Mouse (Mus musculus) stomach, postnatal 0 days (tissue): Measurements from ENCODE around the gene Nckipsd.

Experiments
- CTCF ChIP-seq: IDR thresholded peaks from 2 replicates; pipeline ENCODE4 v1.5.1; 2016; ENCODE audit warnings: antibody characterized with exemption, low read depth, mild to moderate bottlenecking, moderate library complexity
- EP300 ChIP-seq: optimal IDR thresholded peaks from 2 replicates; pipeline ENCODE3; 2016; ENCODE audit warnings: antibody characterized with exemption

DNA sequence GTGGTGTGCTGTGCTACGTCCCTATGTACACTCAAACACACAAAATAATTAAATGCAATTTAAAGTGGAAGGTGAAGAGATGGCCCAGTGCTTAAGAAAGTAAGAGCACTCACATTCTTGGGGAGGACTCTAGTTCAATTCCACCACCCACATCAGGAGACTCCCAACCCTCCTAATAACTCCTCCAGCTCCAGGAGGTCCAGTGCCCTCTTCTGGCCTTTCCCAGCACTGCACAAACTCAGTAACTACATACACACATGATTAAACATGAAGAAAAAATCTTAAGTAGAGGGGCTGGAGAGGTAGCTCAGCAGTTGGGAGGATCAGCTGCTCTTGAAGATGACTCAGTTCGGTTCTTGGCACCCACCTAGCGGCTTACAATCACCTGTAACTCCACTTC, 11.3 kb downstream of the Nckipsd start:
- TF ChIP-seq CTCF (peak; percentile 80), EP300 (no peak)
